Mouse (Mus musculus): ENCODE measurements around the gene Olfr1162.
"Not testable (repeated sequence)": the region's sequence is repeated elsewhere in the genome, so short reads cannot be mapped to it uniquely, and the experiment has no call there.

Olfr1162 gene

DNA sequence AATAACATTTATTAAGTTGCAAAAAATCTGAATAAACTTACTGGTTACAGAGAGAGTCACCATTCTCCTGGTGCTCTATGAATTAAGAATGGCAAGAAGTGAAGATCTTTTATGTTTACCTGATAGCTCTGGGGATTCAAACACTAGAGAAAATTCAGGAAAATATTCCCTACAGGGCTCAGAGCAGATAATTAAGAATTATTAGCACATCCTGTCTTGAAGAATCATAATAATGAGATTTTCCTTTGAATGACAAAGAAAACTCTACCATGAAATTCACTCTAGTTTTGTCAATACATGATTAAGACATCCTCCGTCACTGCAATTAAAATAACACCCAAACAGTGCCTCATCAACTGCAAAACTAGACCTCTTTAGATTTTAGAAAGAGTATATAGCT is at the start of gene Olfr1162:
Olfr1162 (minus strand) TSS at position 101 of the 400 bp plus-strand sequence.
- no peak for DNase-seq (ENCODE audit: low spot score in 2 of 2)

DNA sequence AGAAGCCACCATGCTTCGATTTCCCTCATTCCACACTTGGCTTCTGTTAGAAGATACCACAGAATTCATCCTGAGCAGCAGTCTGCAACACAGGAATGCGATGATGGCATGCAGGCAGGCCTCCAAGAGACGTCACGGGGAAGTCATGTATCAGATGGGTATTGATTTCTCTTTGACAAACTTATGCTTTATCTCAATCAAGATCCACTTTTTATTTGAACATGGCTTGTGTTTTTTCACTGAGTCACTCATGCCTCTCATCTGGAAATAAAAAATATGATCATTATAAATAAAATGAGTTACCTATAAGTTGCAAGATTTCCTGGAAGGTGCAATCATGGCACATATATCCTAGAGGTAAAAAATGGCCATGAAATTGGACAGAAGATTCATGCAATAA is 42.9 kb upstream of the Olfr1162 start, which contains the start of gene Olfr1164:
Olfr1164 (minus strand) TSS at position 101 of the 400 bp plus-strand sequence.
- no peak for DNase-seq (ENCODE audit: low spot score in 2 of 2)

DNA sequence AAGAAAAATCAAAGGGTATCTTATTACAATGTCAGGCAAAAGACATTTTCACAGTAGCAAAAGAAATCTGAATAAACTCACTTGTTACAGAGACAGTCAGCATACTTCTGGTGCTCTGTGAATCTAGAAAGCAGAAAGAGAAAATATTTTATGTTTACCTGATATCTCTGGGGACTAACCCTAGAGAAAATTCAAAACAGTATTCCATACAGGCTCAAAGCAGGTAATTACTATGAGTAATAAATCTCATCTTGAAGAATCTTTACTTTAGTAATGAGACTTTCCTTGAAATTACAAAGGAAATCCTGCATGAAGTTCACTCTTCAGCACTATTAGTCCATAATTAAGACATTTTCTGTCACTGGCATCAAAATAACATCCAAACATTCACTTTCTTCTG is 20.8 kb upstream of the Olfr1162 start, which contains the start of gene Olfr1163:
Olfr1163 (minus strand) TSS at position 101 of the 400 bp plus-strand sequence.
- no peak for DNase-seq (ENCODE audit: low spot score in 2 of 2)

DNA sequence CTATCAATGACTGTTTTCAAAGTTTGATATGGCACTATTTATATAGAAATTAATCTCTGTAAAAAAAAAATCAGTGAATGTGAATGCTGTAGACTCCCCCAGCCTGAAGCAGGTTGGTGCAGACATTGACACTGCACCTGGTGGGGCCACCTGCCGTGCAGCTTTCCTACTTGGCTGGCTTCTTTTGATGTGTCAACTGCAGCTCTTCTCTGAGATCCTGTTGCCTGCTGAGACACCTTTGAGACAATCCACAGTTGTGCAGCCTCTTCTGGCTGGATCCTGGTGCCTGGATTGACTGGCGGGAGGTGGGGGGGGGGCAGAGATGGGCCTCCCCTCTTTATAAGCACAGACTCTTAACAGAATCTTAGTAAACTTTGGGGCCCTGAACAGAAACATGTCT is 12.7 kb upstream of the Olfr1162 start:
- no peak for DNase-seq (ENCODE audit: low spot score in 2 of 2)

DNA sequence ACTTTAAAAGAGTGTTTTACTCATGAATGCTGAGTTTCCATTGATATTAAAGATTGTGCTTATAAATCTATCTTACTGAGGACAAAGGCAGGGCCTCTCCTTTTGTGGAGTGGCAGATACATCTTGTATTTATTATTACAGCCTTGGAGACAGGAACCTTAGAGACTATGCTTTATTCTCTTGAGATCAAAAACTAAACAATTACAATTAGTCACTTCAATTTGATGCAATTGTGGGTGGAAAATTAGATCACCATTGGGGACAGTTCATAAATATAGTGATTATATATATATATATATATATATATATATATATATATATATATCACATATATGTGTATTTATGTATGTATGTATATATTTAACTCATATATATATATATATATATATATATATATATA is 13.3 kb downstream of the Olfr1162 start, which contains the start of gene Olfr73:
Olfr73 (minus strand) TSS at position 101 of the 400 bp plus-strand sequence.
- no peak for DNase-seq (ENCODE audit: low spot score in 2 of 2)

DNA sequence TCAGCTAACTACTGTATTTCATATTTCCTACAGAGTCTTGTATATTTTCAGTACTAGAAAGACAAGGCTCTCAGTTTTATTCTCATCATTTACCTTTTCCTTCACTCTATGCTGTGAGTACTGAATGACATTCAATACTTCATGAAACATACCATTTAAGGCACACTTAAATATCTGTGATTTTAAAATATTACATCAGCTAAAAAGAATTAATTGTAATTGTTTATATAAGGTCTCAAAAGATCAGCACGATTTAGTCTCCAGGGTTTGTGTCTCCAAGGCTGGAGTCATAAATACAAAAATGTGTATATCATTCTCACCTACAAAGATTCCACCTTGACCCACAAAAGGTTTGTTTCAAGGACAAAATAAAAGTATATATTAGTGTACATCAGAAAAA is 28.5 kb downstream of the Olfr1162 start, which contains the start of gene Olfr1161:
Olfr1161 (plus strand) TSS at position 301 of the 400 bp plus-strand sequence.
- DNase-seq (ENCODE audit: low spot score in 2 of 2): not testable (repeated sequence)

DNA sequence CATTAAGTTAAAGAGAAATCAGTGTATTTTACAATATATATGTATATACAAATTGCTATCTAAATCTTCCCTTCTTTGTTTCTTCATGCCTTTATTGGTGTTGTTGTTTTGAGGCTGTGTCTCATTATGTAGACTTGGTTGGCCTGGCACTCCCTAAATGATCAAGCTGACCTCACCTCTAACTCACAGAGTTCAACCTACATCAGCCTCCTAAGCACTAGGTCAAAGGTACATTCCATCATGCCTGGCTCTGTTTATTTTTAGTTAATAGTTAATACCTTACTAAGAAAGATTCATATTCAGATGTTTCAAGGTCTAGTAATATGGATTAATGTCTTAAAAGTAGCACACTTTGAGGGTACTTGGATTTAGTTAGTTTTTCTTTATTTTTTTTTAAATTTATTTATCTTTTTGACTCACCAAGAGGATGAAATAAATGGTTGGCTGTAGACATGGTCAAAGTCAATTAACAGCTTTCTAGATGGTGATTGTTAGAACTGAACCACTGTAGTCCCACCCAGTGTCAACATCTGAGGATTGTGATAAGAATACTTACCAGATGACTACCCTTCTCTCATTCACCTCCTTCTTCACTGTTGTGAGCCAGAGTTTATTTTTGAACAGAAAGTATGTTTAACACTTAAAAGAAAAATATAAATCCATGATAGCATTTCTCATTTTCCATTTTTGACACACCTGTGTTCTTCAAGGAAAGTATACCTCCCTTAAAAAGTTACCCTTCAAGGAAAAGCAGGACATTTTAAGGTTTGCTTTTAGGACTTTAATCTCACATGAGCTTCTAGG is 43.2 kb downstream of the Olfr1162 start, which contains the start of gene Olfr1160:
Olfr1160 (minus strand) TSS at position 754 of the 804 bp plus-strand sequence.
- no peak for DNase-seq (ENCODE audit: low spot score in 2 of 2)

Data from spleen, postnatal 4 days (tissue).